Mouse (Mus musculus): ENCODE results near the gene Msln. TPM values are rescaled to one million over a fixed set of nuclear protein-coding genes. Genes with fewer than 3 reads are reported as not detected.

Gene Msln
- polyA plus RNA-seq, 1 experiment from 2014 or later = not detected

GRCm38 (mm10) chr17:25762591-25762990 lies 8.4 kb upstream of the Msln start:
- 25% methylated on average over 3 of the region's 3 CpGs for WGBS
- Histone ChIP-seq H3K9me3 (no peaks in the 10 kb centered on the region), H3K27me3 (peaks cover 39% of the 10 kb centered on the region), H3K4me1 (replicated peaks) (no peaks in the 10 kb centered on the region), H3K4me3 (replicated peaks) (no peak overlapping the region), H3K9ac (replicated peaks) (no peak overlapping the region), H3K36me3 (no peaks in the 10 kb centered on the region), H3K4me2 (replicated peaks) (no peak overlapping the region), H3K27ac (no peak overlapping the region)
- no peak for ATAC-seq

GRCm38 (mm10) chr17:25761561-25761970 lies 7.4 kb upstream of the Msln start:
- H3K36me3 ChIP-seq = no peaks in the 10 kb centered on the region
- H3K9ac ChIP-seq (replicated peaks) = no peak overlapping the region
- no peaks in the 10 kb centered on the region for H3K4me1 ChIP-seq (replicated peaks)
- no peak overlapping the region for H3K4me3 ChIP-seq (replicated peaks)
- ATAC-seq = no peak
- H3K27me3 ChIP-seq = peaks cover 29% of the 10 kb centered on the region
- H3K9me3 ChIP-seq = no peaks in the 10 kb centered on the region
- H3K4me2 ChIP-seq (replicated peaks) = no peak overlapping the region
- no peak overlapping the region for H3K27ac ChIP-seq
- WGBS = 38% methylated on average over 4 of the region's 4 CpGs

DNA sequence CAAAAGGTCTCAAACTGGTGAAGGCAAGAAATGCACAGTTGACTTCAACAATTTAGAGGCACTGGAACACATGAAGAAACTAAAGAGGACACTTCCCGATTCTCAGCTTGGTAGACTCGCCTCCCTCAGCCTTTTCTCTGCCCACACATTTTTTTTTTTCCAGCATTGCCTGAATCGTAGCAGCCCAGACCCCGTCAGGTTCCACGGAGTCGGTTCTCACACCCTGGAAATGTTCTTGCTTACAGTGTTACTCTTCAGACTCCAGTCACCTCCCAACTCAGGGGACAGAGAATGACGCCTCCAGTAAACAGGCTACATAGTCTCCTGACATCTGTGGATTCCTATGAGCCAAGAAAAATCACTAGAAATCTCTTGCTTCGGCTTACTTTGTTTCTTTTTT lies 6.0 kb upstream of the Msln start:
- Histone ChIP-seq H3K4me1 (replicated peaks) (no peaks in the 10 kb centered on the region), H3K4me2 (replicated peaks) (no peak overlapping the region), H3K9ac (replicated peaks) (no peak overlapping the region), H3K4me3 (replicated peaks) (no peak overlapping the region), H3K27ac (no peak overlapping the region), H3K27me3 (peaks cover 34% of the 10 kb centered on the region), H3K9me3 (no peaks in the 10 kb centered on the region), H3K36me3 (no peaks in the 10 kb centered on the region)
- WGBS = 79% methylated on average over 8 of the region's 8 CpGs
- ATAC-seq = no peak

- no peak for ATAC-seq
- H3K9ac ChIP-seq (replicated peaks) = no peak overlapping the region
- H3K27ac ChIP-seq = no peak overlapping the region
- no peak overlapping the region for H3K4me2 ChIP-seq (replicated peaks)
- peaks cover 31% of the 10 kb centered on the region for H3K27me3 ChIP-seq
- H3K36me3 ChIP-seq = no peaks in the 10 kb centered on the region
- H3K4me1 ChIP-seq (replicated peaks) = no peaks in the 10 kb centered on the region
- H3K9me3 ChIP-seq = no peaks in the 10 kb centered on the region
- WGBS = 80% methylated on average over 3 of the region's 3 CpGs
- no peak overlapping the region for H3K4me3 ChIP-seq (replicated peaks)
Observed at GRCm38 (mm10) chr17:25757691-25758090, 3.5 kb upstream of the Msln start.

DNA sequence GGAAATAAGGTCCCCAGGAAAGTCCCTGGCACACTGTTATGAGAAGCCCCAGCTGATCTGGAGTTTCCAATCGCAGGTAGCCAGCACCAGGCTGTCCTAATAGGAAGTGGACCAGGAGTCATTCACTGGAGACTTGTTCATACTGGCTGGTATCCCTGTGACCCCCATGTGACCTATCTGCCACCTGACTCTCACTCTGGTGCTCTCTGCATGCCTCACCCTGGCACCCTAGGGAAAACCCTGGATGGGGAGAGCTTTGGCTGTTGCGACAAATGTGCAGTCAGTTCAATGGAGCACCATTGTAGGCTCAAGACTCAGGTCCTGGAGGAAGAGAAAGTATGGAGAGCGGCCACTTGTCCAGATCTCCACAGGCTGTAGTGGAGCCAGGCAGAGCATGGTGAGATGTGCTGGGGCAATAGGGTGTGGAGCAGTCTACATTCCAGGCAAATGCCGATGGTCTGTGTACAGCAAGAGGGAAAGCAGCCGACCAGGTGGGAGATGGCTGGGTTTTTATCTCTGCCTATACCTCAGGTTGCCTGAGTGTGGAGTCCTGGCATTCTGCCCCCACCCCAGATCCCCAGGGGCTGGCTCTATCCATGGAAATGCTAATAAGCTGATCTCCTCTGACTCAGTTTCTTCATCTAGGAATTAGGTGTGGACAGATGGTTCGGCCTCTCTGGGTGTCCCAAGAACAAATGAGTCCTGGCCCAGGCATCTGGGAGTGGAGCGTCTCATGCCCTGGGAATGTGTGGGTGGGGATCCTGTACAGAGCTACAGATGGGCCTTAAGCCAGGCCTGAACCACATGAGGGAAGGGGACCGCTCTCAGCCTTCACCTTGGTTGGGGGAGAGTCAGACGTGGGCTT lies 2.4 kb upstream of the Msln start:
- no peak for ATAC-seq
- 80% methylated on average over 9 of the region's 9 CpGs for WGBS

GRCm38 (mm10) chr17:25755627-25756377 lies 1.6 kb upstream of the Msln start:
- H3K27me3 ChIP-seq = peaks cover 27% of the 10 kb centered on the region
- H3K9ac ChIP-seq (replicated peaks) = no peak overlapping the region
- no peak overlapping the region for H3K4me2 ChIP-seq (replicated peaks)
- 71% methylated on average over 4 of the region's 4 CpGs for WGBS
- H3K9me3 ChIP-seq = no peaks in the 10 kb centered on the region
- no peak overlapping the region for H3K4me3 ChIP-seq (replicated peaks)
- ATAC-seq = no peak
- H3K27ac ChIP-seq = no peak overlapping the region
- H3K4me1 ChIP-seq (replicated peaks) = 0 out of 2 replicates have a peak, but pooled peaks cover 7% of the 10 kb centered on the region
- no peaks in the 10 kb centered on the region for H3K36me3 ChIP-seq

More for the DNA sequence above, 2.4 kb upstream of the Msln start:
- no peak overlapping the region for H3K4me2 ChIP-seq (replicated peaks)
- H3K27me3 ChIP-seq = peaks cover 31% of the 10 kb centered on the region
- H3K9ac ChIP-seq (replicated peaks) = no peak overlapping the region
- no peak overlapping the region for H3K4me3 ChIP-seq (replicated peaks)
- no peaks in the 10 kb centered on the region for H3K36me3 ChIP-seq
- H3K9me3 ChIP-seq = no peaks in the 10 kb centered on the region
- no peak overlapping the region for H3K27ac ChIP-seq
- 0 out of 2 replicates have a peak, but pooled peaks cover 2% of the 10 kb centered on the region for H3K4me1 ChIP-seq (replicated peaks)

DNA sequence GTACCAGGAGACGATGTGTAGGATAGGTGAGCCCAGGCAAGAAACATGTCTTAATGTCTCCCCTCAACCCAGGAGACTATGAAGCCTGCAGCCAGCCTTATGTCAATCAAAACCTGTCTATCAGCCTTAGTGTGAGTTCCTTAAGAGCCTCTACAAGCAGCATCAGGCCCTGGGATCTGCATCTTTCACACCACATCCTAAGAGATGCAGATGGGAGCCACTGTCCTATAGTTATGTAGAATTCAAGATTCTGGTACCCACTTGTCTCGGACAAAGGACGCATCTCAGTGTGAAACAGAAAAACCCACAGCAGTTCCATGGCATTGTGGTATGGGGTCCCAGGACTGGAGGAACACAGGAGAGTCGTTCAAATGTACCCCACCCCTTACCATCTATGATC lies 908 bp upstream of the Msln start:
- no peak for ATAC-seq
- H3K4me1 ChIP-seq (replicated peaks) = 0 out of 2 replicates have a peak, but pooled peaks cover 7% of the 10 kb centered on the region
- no peak overlapping the region for H3K4me3 ChIP-seq (replicated peaks)
- H3K9ac ChIP-seq (replicated peaks) = no peak overlapping the region
- peaks cover 22% of the 10 kb centered on the region for H3K27me3 ChIP-seq
- WGBS = 85% methylated on average over 4 of the region's 4 CpGs
- H3K4me2 ChIP-seq (replicated peaks) = no peak overlapping the region
- no peak overlapping the region for H3K27ac ChIP-seq
- no peaks in the 10 kb centered on the region for H3K36me3 ChIP-seq
- no peaks in the 10 kb centered on the region for H3K9me3 ChIP-seq

- H3K36me3 ChIP-seq = no peaks in the 10 kb centered on the region
Observed at GRCm38 (mm10) chr17:25751446-25751845, 2.7 kb downstream of the Msln start.

GRCm38 (mm10) chr17:25749314-25749713 lies 4.9 kb downstream of the Msln start:
- ATAC-seq = no peak
- WGBS = 80% methylated on average over 6 of the region's 6 CpGs
- Histone ChIP-seq H3K9me3 (no peaks in the 10 kb centered on the region), H3K4me2 (replicated peaks) (no peak overlapping the region), H3K4me3 (replicated peaks) (no peak overlapping the region), H3K4me1 (replicated peaks) (0 out of 2 replicates have a peak, but pooled peaks cover 7% of the 10 kb centered on the region), H3K27me3 (no peaks in the 10 kb centered on the region), H3K27ac (no peak overlapping the region), H3K9ac (replicated peaks) (no peak overlapping the region), H3K36me3 (no peaks in the 10 kb centered on the region)

More at GRCm38 (mm10) chr17:25751446-25751845, 2.7 kb downstream of the Msln start:
- Histone ChIP-seq H3K4me1 (replicated peaks) (0 out of 2 replicates have a peak, but pooled peaks cover 7% of the 10 kb centered on the region), H3K27ac (no peak overlapping the region), H3K9me3 (no peaks in the 10 kb centered on the region), H3K4me2 (replicated peaks) (no peak overlapping the region), H3K9ac (replicated peaks) (peak overlapping the region; percentile 14; the same call in 1 of the 2 replicates), H3K27me3 (peaks cover 5% of the 10 kb centered on the region; the same call in 1 of the 2 replicates), H3K4me3 (replicated peaks) (no peak overlapping the region)
- 68% methylated on average over 5 of the region's 5 CpGs for WGBS
- ATAC-seq = 0 out of 2 replicates have a peak, but pooled peaks have one; percentile 27

GRCm38 (mm10) chr17:25748238-25748637 lies 5.9 kb downstream of the Msln start:
- Histone ChIP-seq H3K36me3 (no peaks in the 10 kb centered on the region), H3K27me3 (no peaks in the 10 kb centered on the region), H3K27ac (no peak overlapping the region), H3K9ac (replicated peaks) (no peak overlapping the region), H3K4me1 (replicated peaks) (0 out of 2 replicates have a peak, but pooled peaks cover 7% of the 10 kb centered on the region), H3K4me2 (replicated peaks) (no peak overlapping the region), H3K4me3 (replicated peaks) (no peak overlapping the region), H3K9me3 (no peaks in the 10 kb centered on the region)
- 91% methylated on average over 4 of the region's 4 CpGs for WGBS
- no peak for ATAC-seq

GRCm38 (mm10) chr17:25744311-25744710 lies 9.9 kb downstream of the Msln start:
- H3K27me3 ChIP-seq = no peaks in the 10 kb centered on the region
- H3K4me1 ChIP-seq (replicated peaks) = no peaks in the 10 kb centered on the region
- 76% methylated on average over 10 of the region's 10 CpGs for WGBS
- no peak overlapping the region for H3K4me2 ChIP-seq (replicated peaks)
- H3K27ac ChIP-seq = no peak overlapping the region
- ATAC-seq = no peak
- H3K9ac ChIP-seq (replicated peaks) = no peak overlapping the region
- H3K4me3 ChIP-seq (replicated peaks) = no peak overlapping the region
- no peaks in the 10 kb centered on the region for H3K36me3 ChIP-seq
- no peaks in the 10 kb centered on the region for H3K9me3 ChIP-seq

DNA sequence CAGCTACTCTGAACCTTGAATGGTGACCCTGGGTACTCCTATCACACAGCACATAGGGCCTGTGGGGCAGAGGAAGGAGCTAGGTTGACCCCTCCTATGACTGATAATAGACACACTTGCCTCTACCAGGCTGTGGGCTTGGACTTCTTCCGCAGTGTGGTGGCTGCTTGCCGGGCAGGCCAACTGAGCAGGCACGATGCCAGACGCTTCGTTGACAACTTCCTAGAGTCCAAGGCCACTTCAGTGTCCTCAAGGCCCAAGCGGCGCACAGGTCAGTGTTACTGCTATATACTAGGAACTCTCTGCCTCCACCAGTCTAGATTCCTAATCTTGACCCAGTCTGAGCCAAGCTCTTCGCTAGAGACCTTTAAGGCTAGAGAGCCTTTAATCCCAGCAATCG lies 10.3 kb downstream of the Msln start:
- Histone ChIP-seq H3K4me1 (replicated peaks) (no peaks in the 10 kb centered on the region), H3K9me3 (no peaks in the 10 kb centered on the region), H3K9ac (replicated peaks) (no peak overlapping the region), H3K36me3 (no peaks in the 10 kb centered on the region), H3K4me2 (replicated peaks) (no peak overlapping the region), H3K27me3 (no peaks in the 10 kb centered on the region), H3K27ac (no peak overlapping the region), H3K4me3 (replicated peaks) (no peak overlapping the region)
- WGBS = 94% methylated on average over 9 of the region's 9 CpGs
- ATAC-seq = no peak
